Mouse (Mus musculus) activated CD4-positive, CD25-positive, alpha-beta regulatory T cell, adult 4 months (primary cell): Measurements from ENCODE around the gene Nfib. TPM values are rescaled to one million over a fixed set of nuclear protein-coding genes. Genes with fewer than 3 reads are reported as not detected.

Source experiments
- ATAC-seq: one replicate; pipeline ENCODE4 v1.8.0; 2017
- polyA plus RNA-seq, 2 experiments: library from polyadenylated mRNA; unstranded; fragments of 100-300 nt; shearing (Covaris generic); gene quantifications; one replicate each; pipeline ENCODE4 v1.2.1; 2017

Nfib gene
- polyA plus RNA-seq, 2 experiments from 2014 or later: 0.09 to 1.1 TPM

GRCm38 (mm10) chr4:82411965-82412364 lies 293.6 kb downstream of the Nfib start:
- no peak for ATAC-seq

GRCm38 (mm10) chr4:82408463-82409404 lies 296.8 kb downstream of the Nfib start:
- no peak for ATAC-seq

- ATAC-seq: no peak
Observed at GRCm38 (mm10) chr4:82406511-82406910, 299.0 kb downstream of the Nfib start.

- ATAC-seq: no peak
Observed at GRCm38 (mm10) chr4:82405791-82406190, 299.8 kb downstream of the Nfib start.

- ATAC-seq: no peak
Observed at GRCm38 (mm10) chr4:82403975-82404651, 301.4 kb downstream of the Nfib start.

- ATAC-seq: no peak
Observed at GRCm38 (mm10) chr4:82402666-82403065, 302.9 kb downstream of the Nfib start.

DNA sequence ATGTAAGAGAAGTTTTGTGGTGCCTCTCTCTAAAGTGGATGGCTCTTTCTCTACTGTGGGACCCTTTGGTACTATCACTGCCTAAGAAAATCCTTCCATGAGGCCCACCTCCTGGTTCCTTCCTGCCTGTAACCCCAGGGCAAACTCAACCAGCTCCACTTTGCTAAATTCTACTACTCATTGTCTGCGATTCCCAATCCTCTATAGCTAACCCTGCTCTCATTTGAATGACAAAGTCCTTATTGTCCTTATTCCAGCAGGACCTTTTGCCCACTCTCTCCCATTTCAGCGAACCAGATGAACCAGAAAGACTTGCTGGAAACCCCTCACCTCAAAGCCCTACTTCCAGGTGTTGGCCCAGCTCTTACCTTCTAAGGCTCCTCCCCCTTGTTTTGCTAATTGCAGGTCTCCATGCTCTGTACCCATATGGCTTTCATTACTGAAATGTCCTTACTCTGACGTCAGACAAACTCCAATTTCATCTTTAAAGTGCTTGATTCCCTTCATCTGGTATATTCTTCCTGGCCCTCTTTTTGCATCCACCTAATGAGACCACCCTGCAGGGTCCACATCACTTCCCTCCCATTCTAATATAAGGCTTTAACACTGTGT lies 304.0 kb downstream of the Nfib start:
- ATAC-seq: no peak

GRCm38 (mm10) chr4:82400536-82400935 lies 305.0 kb downstream of the Nfib start:
- ATAC-seq: no peak

GRCm38 (mm10) chr4:82399406-82400380 lies 305.9 kb downstream of the Nfib start:
- ATAC-seq: no peak

DNA sequence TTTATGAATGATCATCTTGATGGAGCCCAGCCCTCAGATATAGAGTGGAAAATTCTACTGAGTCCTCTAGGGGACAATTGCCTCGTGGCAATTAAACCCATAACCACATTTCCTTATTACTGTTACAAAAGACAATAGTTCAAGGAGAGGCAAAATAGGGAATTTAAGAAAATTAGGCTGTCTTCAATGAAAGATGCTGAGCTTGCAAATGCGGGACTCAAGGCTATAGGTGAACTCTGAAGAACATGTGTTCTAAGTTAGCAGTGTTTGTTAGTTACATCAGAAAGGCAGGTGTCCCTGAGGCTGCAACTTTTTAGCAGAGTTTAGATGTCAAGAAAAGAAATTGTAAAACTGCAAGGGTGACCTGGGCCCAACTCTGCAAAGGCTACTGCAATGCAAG lies 307.3 kb downstream of the Nfib start:
- no peak for ATAC-seq

GRCm38 (mm10) chr4:82396805-82397204 lies 308.7 kb downstream of the Nfib start:
- no peak for ATAC-seq

GRCm38 (mm10) chr4:82396003-82396402 lies 309.5 kb downstream of the Nfib start:
- ATAC-seq: no peak

GRCm38 (mm10) chr4:82394346-82394745 lies 311.2 kb downstream of the Nfib start:
- no peak for ATAC-seq

DNA sequence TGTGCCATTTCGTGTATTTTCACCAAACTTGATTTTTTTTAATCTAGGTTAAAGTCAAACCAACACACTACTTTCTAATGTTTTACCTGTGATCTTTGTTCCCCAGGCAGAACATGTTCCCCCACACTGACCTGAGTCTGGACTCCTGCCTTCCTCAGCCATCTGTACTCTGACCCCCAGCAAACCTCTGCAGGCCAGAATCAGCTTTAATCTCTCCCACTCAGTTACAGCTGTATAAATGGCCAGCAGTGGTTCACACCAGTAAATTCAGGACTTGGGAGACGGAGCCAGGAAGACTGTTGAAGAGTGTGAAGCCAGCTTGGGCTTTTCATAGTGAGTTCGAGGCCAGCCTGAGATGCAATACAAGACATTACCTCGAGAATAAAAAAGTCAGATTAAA lies 312.5 kb downstream of the Nfib start:
- no peak for ATAC-seq

GRCm38 (mm10) chr4:82392496-82392895 lies 313.1 kb downstream of the Nfib start:
- ATAC-seq: no peak

DNA sequence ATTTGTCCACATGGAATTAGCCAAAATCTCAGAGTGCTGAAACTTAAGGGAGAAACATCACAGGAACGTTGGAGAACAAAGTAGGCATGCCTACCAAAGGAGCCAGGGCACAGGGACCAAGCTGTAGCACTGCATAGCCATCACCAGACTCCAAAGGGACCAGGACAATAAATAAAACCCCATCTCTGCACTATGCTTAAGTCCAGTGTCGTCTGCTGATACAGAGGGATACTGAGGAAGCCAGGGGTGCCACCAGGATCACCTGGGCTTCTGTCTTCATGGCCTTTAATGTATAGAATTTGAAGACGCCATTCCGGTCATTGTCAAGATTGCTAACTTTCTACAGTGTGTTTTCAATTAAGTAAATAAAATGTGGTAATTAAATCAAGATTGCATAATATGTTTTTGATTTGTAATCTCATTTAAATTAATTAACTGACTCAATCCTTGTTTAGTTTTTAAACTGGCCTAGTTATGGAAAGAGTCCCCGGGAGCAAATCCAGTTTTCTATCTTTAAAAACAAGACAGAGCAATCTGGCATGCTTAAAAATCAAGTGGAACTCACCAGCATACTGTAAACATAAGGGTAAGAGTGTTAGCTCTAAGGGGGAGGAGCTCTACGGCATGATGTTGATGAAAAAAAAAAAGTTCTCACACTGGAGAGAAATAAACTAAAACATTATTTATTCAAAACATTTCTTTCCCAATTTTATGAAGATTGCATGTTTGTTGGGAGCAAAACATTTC lies 313.7 kb downstream of the Nfib start:
- no peak for ATAC-seq

GRCm38 (mm10) chr4:82390545-82390944 lies 315.0 kb downstream of the Nfib start:
- ATAC-seq: no peak

DNA sequence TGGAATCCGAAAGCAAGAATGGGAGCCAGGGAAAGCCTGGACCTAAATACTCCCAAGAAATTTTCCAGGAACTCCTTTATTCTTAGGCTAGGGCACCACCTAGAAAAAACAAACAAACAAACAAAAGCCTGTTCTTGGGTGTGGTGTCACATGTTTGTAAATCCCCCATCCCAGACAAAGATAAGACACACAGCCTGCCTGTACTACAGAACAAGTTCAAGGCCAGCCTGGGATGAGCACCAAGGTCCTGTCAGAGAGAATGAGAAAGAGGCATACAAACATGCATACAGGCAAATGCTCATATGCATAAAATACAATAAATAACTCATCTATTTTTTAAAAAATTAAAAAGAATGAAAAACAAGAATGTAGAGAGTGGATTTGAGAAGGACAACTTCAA lies 315.7 kb downstream of the Nfib start:
- no peak for ATAC-seq

- ATAC-seq: no peak
Observed at GRCm38 (mm10) chr4:82387620-82388019, 317.9 kb downstream of the Nfib start.

DNA sequence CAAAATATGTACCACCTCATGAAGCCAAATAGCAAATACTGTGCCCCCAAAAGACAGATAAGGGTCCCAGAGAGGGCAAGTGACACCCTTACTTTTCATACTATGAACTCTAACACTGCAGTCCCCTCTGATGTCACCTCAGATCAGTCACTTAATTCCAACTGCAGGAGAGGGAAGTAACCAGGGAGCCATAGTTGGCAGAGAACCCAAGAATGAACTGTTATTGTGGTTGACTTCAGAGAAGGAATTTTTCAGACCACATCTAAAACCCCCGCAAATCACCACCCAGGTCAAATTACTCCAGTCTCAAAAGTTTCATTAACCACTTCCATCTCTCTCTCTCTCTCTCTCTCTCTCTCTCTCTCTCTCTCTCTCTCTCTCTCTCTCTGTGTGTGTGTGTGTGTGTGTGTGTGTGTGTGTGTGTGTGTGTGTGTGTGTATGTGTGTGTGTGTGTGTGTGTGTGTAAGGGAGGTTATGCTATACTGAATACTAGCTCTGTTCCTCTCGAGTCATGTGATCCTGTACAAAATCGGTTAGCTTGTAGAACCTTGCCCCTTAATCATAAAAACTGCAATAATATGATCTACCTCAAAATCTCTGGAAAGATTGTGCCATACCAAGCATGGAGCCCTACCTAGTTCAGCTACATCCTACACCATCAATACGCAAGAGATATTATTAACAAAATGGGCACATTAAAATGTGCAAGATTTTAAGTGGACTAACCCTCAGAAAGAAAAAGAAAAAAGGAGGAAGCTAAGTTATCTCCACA lies 319.1 kb downstream of the Nfib start:
- no peak for ATAC-seq

DNA sequence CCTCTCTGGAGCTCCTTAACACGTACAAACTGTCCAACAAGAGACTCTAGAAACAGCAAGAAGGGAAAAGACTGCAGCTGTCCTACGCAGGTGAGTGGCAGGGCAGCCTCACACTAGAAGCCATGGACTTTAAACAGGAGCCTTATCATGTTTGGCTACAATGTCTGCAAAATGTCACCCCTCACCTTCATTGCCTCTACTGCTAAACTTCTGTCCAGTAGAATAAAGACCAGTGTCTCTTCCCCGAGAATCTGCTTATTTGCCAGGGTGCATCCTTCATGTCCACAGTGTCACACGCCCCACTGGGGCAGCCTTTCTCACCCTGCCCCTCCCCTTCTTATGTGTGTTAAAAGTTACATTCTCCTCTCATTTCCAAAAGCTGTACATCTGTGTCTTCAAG lies 319.9 kb downstream of the Nfib start:
- ATAC-seq: no peak
